Mouse (Mus musculus) adrenal gland, adult 2 months (tissue): ENCODE results near the gene Adh1. TPM values are rescaled to one million over a fixed set of nuclear protein-coding genes. Genes with fewer than 3 reads are reported as not detected.

Source experiments
- DNase-seq: peaks from one replicate; pipeline ENCODE4 v3.0.0; 2021
- polyA plus RNA-seq: library from polyadenylated mRNA; depleted of rRNA; stranded (reverse); fragments of >200 nt; gene quantifications from 2 replicates; pipeline ENCODE4 v1.2.3, GENCODE M21; 2012
- total RNA-seq, 2 experiments: library from RNA; stranded (reverse); gene quantifications; 2 replicates each; pipeline ENCODE4 v1.2.3; 2021

Adh1 gene
- total and polyA plus RNA-seq, 3 experiments = 1,828 to 8,328 (median 3,116) TPM

DNA sequence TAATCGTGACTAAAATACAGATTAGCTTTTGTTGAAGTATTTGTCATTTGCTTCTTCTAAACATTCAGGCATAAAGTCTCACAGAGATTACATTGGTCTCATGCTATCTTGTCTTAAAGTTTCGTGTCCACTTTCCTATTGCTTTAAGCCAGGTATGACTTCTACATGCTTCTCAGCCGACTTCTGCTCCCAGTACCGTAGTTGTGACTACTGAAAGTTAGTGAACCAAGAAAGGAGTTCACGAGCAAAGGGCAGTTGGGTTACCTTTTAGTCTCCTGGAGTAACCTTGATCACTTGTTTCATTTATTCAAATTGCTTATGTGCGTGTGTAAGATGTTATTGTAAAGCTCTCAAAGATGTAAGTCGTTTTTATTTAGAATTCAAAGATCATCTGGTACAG, 25.2 kb downstream of the Adh1 start:
- no peak for DNase-seq

DNA sequence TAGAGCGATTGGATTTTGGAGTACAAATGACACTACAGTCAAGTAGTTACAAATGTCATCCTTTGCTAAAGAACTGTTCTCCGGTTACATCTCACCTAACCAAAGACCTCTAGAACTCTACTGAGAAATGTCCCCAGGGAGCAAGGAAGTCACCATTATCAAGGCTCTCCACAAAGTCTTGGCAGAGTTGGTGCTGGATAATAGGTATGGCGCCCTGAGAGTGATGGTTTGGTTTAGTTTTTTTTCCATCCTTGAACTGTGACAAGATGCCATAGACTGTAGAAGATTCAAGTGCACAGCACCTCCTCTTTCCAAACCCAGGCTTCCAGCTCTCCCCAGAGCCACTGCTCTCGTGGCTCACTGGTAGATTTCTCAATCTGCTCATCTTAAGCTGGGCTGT, 26.9 kb downstream of the Adh1 start:
- no peak for DNase-seq

DNA sequence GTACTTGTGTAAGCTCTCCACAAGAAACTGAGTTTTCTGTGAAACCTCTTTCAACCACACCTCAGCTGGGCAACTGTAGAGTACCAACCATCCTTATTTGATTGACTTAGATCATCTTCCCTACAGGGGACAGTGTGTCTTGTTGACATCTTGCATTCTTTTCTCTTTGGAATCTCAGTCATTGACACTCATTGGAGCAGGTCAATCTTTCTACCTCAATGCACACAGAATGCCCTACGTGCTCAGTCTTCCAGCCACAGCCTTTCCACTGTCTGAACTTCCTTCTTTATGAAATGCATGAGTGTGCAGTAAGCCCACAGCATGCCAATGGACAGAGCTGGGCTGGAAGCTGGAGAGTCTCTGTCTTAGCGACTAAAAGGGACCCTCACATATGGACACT, 29.9 kb downstream of the Adh1 start:
- no peak for DNase-seq

DNA sequence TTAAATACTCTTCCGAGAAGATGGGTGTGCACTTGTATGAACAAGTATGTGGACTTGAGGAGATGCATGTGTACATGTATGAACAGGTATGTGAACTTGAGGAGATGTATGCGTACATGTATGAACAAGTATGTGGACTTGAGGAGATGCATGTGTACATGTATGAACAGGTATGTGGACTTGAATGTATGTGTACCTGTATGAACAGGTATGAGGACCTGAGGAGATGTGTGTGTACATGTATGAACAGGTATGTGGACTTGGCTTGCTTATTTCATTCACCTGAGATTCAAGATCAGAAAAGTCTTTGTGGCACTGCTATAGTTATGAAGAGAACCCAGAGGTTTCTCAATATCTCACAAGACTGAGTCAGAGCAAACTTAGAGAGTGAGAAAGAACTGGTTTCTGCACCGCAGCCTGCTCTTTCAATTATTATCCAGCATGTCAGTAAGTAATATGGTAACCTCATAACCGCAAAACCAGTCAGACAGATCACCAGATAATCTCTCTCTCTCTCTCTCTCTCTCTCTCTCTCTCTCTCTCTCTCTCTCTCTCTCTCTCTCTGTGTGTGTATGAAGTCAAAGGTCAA, 30.8 kb downstream of the Adh1 start:
- DNase-seq = no peak

GRCm38 (mm10) chr3:138293298-138293895, 32.6 kb downstream of the Adh1 start:
- DNase-seq = peak; percentile 45

DNA sequence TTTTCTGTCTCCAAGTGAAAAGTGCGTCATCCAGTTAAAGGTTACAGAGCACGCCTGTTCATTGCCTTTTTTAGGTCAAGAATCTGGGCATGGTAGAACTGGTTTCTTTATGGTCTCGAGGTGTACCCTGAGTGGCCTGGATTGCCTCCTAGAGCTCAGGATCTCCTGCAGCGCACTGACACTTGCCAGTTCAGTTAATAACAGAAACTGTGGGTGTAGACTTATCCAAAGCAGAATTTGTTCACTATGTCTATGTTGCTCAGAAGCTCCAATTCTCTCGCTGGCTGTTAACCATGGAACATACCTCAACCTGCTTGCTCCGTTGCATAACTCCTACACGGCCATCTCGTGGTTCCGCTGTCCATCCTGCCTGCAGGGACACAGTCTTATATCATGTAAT, 39.3 kb downstream of the Adh1 start:
- DNase-seq = no peak

DNA sequence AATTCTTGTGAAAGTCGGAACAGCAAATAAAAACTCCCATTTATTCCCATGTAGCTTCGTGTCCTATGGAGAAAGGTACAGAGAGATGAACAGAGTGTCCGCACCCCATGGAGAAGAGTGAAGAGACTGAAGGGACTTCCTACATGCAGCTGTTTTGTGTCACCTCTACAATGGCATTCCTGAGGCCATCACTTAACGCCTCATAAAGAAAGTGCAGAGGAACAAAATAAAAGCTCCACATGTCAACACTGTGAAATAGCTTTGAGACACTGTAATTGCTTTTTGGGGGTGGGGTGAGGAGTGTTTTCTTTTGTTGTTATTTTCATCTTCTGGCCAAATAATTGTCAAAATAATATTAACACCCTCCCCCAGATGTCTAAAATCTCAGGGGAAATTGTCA, 41.9 kb downstream of the Adh1 start:
- no peak for DNase-seq

- DNase-seq = no peak
Measured at GRCm38 (mm10) chr3:138303771-138304488, 43.1 kb downstream of the Adh1 start.

DNA sequence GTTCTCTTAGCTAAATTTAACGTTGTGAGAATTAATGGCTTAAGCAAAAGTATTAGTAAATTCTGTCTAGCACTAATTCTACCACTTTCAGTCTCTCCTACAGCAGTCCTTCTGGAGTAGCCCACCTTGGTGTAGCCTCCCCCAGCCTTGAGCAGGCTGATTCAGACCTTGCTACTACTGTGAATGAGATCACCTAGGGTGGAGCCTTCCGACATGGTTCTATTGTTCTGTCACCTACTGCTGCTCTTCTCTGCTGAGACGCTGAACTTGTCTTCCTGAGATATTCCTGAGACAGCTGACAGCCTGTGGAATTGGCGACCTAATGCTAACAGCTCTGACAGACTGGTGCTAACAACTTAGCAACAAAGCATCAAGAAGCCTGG, 43.7 kb downstream of the Adh1 start:
- no peak for DNase-seq

DNA sequence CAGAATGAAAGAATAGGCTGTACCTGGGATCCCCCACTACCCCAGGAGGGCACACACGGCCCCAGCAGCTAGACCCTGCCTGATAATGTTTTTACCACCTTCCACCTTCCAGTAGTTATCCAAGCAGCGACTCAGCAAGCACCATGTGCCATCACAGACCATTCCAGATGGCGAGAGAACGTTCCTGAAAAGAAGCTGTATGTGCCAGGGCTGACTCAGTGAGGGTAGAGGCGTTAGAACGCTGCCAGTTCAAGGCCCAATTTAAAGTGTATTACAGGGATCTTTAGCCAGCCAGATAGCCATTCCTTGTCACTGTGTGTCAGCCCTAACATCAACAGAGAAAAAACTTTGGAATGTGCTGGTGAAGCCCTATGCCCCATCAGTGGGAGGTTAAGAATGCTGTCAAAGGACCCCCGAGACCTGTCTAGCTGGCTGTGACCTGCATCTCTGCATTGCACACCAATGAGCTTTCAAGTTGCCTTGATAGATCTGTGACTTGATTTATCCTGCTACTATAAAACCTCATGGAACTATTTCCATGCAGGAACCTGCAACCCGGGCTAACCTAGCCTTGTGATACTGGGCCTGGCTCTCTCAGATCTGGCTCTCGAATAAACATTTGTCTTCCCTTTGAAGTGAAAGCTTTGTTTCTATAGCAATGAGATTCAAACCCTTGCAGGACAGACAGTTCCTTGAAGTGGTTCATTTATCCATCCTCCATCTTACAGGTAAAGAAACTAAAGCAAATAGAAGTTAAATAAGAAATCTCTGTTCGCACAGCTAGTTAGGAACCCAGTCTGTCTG, 44.9 kb downstream of the Adh1 start:
- no peak for DNase-seq

- no peak for DNase-seq
Measured at GRCm38 (mm10) chr3:138306290-138306683, 45.5 kb downstream of the Adh1 start.

GRCm38 (mm10) chr3:138309910-138310309, 49.1 kb downstream of the Adh1 start:
- DNase-seq = no peak

DNA sequence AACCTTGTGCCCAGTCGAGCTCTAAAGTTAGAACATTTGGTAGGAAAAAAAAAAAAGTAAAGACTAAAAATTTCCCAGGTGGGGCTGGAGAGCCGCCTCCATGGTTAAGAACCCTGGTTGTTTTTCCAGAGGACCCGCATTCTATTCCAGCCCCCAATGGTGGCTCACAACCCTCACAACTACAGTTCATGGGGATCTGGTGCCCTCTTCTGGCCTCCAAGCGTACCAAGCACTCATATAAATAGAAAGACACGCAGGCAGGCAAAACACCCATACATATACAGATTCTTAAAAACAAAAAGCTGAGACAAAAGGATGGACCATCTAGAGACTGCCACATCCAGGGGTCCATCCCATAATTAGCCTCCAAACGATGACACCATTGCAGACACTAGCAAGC, 50.2 kb downstream of the Adh1 start:
- DNase-seq = no peak

DNA sequence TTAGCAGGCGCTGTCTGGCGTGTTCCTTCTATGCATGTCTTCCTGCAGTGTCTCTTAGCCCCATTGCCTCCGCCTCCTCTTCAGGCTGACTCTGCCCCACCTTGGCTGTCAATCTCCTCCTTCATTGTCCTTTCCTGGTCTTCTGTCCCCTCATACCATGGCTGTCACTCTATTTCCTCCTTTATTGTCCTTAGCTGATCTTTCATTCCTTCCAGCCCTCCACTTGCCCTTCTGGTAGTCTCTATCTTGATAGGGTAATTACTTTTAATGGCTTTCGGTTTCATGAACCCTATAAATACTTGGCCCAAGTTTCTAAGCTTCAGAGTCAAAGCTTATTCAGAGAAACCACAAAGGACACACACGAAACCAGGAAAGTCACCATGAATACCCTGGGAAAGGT, 52.2 kb downstream of the Adh1 start, which contains the start of gene Adh6a:
Gene Adh6a (plus strand): TSS at position 322 of the 400 bp plus-strand sequence.
- DNase-seq = no peak

DNA sequence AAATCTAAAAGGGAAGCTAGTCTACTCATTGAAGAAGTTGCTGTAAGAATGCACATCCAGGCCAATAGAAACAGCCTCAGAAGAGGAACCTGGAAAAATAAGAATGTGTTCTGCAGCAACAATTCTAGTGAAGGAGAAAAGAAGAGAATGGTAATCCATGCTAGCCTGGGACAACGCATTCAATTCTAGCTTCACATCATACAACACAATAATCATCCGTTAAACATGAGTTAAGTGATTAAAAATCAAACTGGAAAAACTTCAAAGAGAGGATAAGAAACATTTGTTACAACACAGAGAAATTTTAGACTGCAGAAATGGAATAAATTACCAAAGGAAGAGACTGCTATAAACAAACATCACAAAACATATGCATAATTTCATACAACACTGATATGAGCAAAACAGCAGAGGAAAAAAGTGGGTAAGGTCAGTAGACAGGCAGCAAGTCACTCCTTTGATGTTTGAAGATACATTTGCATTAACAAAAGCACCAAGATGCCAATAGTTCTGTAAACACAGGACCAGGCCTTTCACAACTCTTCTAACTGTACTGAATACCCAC, 56.2 kb downstream of the Adh1 start:
- DNase-seq = no peak

DNA sequence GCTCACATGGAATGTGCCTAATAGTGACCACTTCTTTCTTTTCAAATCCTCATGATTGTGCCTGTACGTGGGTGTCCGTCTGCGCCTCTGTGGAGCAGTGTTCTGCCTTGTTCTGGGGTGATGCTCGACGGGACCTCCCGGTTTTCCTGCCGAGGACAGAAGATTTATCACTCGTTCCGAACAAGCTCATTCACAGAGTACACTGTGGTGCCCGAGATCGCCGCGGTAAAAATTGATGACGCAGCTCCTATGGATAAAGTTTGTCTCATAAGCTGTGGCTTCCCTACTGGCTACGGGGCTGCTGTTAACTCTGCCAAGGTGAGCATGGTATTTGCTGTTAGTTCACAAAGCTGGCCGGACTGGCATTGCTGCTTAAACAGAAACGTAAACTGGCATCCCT, 64.2 kb downstream of the Adh1 start:
- no peak for DNase-seq

DNA sequence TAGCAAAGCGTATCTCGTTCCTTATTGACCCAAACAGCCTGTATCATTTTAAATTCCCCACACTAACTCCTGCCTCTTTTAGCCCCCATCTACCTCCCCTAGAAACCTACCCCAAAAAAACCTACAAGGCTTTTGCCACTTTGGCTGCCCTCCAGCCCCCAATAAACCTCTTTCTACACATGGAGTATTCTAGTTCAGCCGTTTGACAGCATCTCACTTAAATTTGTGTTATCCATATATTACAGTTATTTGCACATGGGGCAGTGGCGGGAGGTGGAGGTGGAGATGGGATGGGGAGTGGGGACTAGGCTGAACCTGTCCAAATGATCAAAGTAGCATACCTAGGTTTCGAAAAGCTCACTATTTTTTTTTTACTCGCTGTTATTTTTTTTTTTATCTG, 64.7 kb downstream of the Adh1 start:
- DNase-seq = no peak

DNA sequence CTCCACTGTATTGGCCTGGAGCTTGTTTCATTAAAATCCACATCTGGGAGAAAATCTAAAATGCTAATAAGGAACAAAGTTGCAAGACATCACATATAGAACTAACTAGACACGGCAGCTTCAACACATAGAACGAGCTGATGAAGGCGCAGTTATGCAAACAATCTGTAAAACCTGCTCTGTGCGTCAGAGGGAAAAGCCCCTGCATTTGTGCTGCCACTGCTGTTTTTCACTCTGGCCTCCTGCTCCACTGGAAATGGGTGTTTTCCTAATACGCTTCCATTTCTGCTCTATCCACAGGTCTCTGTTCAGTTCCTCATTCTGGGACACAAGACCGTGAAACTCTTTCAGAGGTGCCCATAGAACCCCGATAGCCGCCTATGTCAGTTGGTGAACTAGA, 73.1 kb downstream of the Adh1 start:
- DNase-seq = no peak

- DNase-seq = no peak
Measured at GRCm38 (mm10) chr3:138334320-138334719, 73.5 kb downstream of the Adh1 start.

DNA sequence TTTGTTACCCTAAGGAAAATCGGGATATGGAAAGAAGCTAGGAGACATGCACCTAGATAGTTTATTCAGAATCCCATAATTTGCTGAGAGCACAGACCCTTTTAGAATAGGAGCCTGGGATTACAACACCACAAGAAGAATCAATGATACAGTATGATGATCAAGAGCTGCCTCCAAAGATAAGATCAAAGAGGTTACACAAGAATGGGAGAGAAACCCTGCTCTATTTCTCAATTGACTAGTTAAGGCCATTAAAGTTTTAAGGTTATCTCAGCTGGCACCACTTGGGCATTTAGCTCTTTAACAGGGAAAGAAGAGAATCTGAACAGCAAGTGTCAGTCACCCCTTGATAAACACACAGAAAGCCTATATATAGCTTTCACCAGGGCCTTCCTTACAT, 74.8 kb downstream of the Adh1 start:
- no peak for DNase-seq

- DNase-seq = no peak
Measured at GRCm38 (mm10) chr3:138336104-138336754, 75.4 kb downstream of the Adh1 start.
